Mouse (Mus musculus) hindbrain, embryonic 11.5 days (tissue): Measurements from ENCODE around the gene Platr17. TPM values are rescaled to one million over a fixed set of nuclear protein-coding genes. Genes with fewer than 3 reads are reported as not detected.
"Not testable (repeated sequence)": the region's sequence is repeated elsewhere in the genome, so short reads cannot be mapped to it uniquely, and the experiment has no call there.

Source experiments
- ATAC-seq: fragments of 200-750 bp; cut with Nextera tagmentation; 2 replicates; pipeline ENCODE4 v1.8.0; 2017; ENCODE audit warnings: mild to moderate bottlenecking, moderate TSS enrichment, moderate library complexity; ENCODE audit not compliant: low FRiP score
- DNase-seq: peaks from one replicate; pipeline ENCODE4 v3.0.0-alpha.2; 2015; ENCODE audit warnings: low spot score
- H3K27ac ChIP-seq: fragments of 300-500 bp; sonication (generic); 2 replicates; pipeline ENCODE4 v1.5.1; 2014; ENCODE audit warnings: mild to moderate bottlenecking, low read depth, low read length
- H3K27me3 ChIP-seq: fragments of 300-500 bp; sonication (generic); 2 replicates; pipeline ENCODE4 v1.6.1; 2014; ENCODE audit warnings: mild to moderate bottlenecking, low read length, moderate library complexity, mixed read lengths; ENCODE audit not compliant: control insufficient read depth, insufficient read depth
- H3K36me3 ChIP-seq: fragments of 300-500 bp; sonication (generic); 2 replicates; pipeline ENCODE4 v1.6.1; 2014; ENCODE audit warnings: mild to moderate bottlenecking, low read length, moderate library complexity, mixed read lengths; ENCODE audit not compliant: control insufficient read depth, insufficient read depth
- H3K4me1 ChIP-seq: fragments of 300-500 bp; sonication (generic); replicated peaks from 2 replicates; pipeline ENCODE4 v1.6.1; 2014; ENCODE audit warnings: low read length, mixed read lengths; ENCODE audit not compliant: control insufficient read depth, insufficient read depth
- H3K4me2 ChIP-seq: fragments of 300-500 bp; sonication (generic); replicated peaks from 2 replicates; pipeline ENCODE4 v1.6.1; 2014; ENCODE audit warnings: mild to moderate bottlenecking, low read depth, low read length
- H3K4me3 ChIP-seq: fragments of 300-500 bp; sonication (generic); 2 replicates; pipeline ENCODE4 v1.5.1; 2014; ENCODE audit warnings: low read depth, low read length
- H3K9ac ChIP-seq: fragments of 300-500 bp; sonication (generic); 2 replicates; pipeline ENCODE4 v1.6.1; 2014; ENCODE audit warnings: low read depth, low read length
- H3K9me3 ChIP-seq: fragments of 300-500 bp; sonication (generic); 2 replicates; pipeline ENCODE4 v1.6.1; 2016; ENCODE audit warnings: low read length; ENCODE audit not compliant: control insufficient read depth
- WGBS: fragments of 180-500 bp; shearing (Covaris S2); extraction: QIAGEN DNeasy Blood & Tissue Kit; methylation state at CpG from one replicate; pipeline ENCODE4 v1.1.7; 2014; 5-methylcytosine and 5-hydroxymethylcytosine counted together
- polyA plus RNA-seq: library from polyadenylated mRNA; unstranded; fragments of >200 nt; fragmentation: Nextera tagmentation; extraction: Ambion mirVana; gene quantifications from 2 replicates; pipeline ENCODE4 v1.2.1, GENCODE M21; 2014

Gene Platr17
- polyA plus RNA-seq, result 0.86 TPM in 1 of 2 replicates, not detected in the other

DNA sequence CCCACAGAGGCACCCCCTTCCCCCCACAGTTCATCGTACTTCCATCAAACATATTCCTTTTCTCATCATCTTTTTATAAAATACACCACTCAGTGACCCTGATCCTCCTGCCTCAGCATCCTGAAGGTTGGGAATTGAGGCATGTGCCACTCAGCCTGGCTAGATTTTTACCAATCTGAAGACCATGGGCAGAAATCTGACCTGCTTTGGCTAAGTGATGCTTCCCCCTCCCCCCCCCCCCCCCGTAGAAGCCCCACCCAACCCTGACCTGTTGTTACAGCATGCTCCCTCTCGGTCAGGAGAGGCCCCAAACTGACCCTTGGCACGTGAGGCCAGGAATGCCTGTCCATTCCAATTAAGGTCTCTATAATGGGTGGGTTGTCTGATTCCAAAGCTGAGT, at the start of gene Platr17:
Gene Platr17 (plus strand): TSS at position 301 of the 400 bp plus-strand sequence.
- not testable (repeated sequence) for DNase-seq, H3K4me1 ChIP-seq, H3K27ac ChIP-seq, ATAC-seq, H3K27me3 ChIP-seq, H3K4me2 ChIP-seq, H3K4me3 ChIP-seq, H3K36me3 ChIP-seq, H3K9me3 ChIP-seq, H3K9ac ChIP-seq
- 43% methylated on average over 3 of the region's 4 CpGs for WGBS

GRCm38 (mm10) chr17:33857816-33858215, 47.1 kb upstream of the Platr17 start:
- H3K27ac ChIP-seq, result no peak overlapping the region
- no peak overlapping the region for H3K4me3 ChIP-seq
- 58% methylated on average over 4 of the region's 4 CpGs for WGBS
- H3K9me3 ChIP-seq, result no peaks in the 10 kb centered on the region
- no peaks in the 10 kb centered on the region for H3K27me3 ChIP-seq
- H3K36me3 ChIP-seq, result no peaks in the 10 kb centered on the region
- H3K4me2 ChIP-seq, result no peak overlapping the region
- no peak for ATAC-seq
- DNase-seq, result no peak
- no peaks in the 10 kb centered on the region for H3K4me1 ChIP-seq
- H3K9ac ChIP-seq, result no peak overlapping the region

- H3K36me3 ChIP-seq, result no peaks in the 10 kb centered on the region
- ATAC-seq, result no peak
- no peak overlapping the region for H3K4me2 ChIP-seq
- no peaks in the 10 kb centered on the region for H3K9me3 ChIP-seq
- peak; percentile 53 for DNase-seq
- no peak overlapping the region for H3K9ac ChIP-seq
- WGBS, result 49% methylated on average over 9 of the region's 9 CpGs
- no peaks in the 10 kb centered on the region for H3K27me3 ChIP-seq
- no peak overlapping the region for H3K27ac ChIP-seq
- no peaks in the 10 kb centered on the region for H3K4me1 ChIP-seq
- no peak overlapping the region for H3K4me3 ChIP-seq
Observed at GRCm38 (mm10) chr17:33865330-33866030, 39.5 kb upstream of the Platr17 start.

DNA sequence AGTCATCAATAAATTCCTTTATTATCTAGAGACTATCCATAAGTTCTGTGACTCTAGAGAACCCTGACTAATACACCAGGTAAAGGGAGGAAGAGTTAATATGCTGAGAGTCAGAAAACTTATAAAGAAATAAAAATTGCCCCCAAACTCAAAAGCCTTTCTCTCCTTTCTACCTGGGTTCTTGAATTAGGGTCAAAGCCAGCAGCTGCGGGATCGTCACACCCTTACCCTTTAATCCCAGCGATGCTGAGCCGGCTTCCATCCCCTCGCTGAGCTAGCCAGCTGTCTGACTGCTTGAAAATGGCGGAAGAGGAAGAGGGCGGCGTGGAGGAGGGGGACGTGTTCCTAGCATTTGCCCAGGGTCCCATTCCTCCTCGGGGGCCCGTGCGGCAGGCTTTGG, 31.4 kb upstream of the Platr17 start, which contains the start of gene Gm7029:
Gene Gm7029 (plus strand): TSS at position 301 of the 400 bp plus-strand sequence.
- H3K4me1 ChIP-seq, H3K36me3 ChIP-seq, DNase-seq, H3K4me3 ChIP-seq, ATAC-seq, H3K4me2 ChIP-seq, H3K9ac ChIP-seq, H3K27me3 ChIP-seq, H3K9me3 ChIP-seq, H3K27ac ChIP-seq: not testable (repeated sequence)
- WGBS, result no CpG with 5 or more reads among the region's 12 CpGs

DNA sequence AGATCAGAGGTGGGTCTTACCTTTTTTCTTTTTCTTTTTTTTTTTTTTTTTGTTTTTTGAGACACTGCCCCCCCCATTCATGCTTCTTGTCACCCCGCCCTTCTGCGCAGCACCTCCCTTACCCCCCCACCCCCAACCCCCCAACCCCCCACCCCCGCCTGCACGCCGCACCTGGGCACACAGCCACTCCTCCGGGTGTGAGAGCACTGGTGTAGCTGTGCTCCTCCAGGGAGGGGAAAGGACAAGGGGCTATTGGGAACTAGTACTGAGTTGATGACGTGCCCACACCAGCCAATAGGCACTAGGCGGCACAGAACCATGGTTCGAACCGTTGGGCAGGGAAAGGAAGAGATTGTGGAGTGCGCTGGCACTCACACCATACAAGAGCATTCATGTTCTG, 30.5 kb upstream of the Platr17 start:
- Histone ChIP-seq H3K9me3 (no peaks in the 10 kb centered on the region), H3K36me3 (no peaks in the 10 kb centered on the region), H3K27ac (no peak overlapping the region), H3K27me3 (no peaks in the 10 kb centered on the region), H3K4me3 (no peak overlapping the region), H3K4me2 (no peak overlapping the region), H3K9ac (no peak overlapping the region), H3K4me1 (no peaks in the 10 kb centered on the region)
- WGBS, result 89% methylated on average over 11 of the region's 11 CpGs
- ATAC-seq, result no peak
- DNase-seq, result no peak

- not testable (repeated sequence) for H3K4me3 ChIP-seq, H3K9ac ChIP-seq, H3K27ac ChIP-seq, H3K4me2 ChIP-seq, H3K27me3 ChIP-seq, H3K4me1 ChIP-seq, ATAC-seq, H3K36me3 ChIP-seq, H3K9me3 ChIP-seq
- DNase-seq, result peak; percentile 17
- 84% methylated on average over 5 of the region's 5 CpGs for WGBS
Observed at GRCm38 (mm10) chr17:33875797-33876196, 29.1 kb upstream of the Platr17 start.

GRCm38 (mm10) chr17:33884320-33884719, 20.6 kb upstream of the Platr17 start:
- not testable (repeated sequence) for DNase-seq, H3K9me3 ChIP-seq, H3K36me3 ChIP-seq, H3K4me1 ChIP-seq, H3K27me3 ChIP-seq, H3K9ac ChIP-seq, H3K27ac ChIP-seq, ATAC-seq, H3K4me3 ChIP-seq, H3K4me2 ChIP-seq
- 87% methylated on average over 5 of the region's 11 CpGs for WGBS

DNA sequence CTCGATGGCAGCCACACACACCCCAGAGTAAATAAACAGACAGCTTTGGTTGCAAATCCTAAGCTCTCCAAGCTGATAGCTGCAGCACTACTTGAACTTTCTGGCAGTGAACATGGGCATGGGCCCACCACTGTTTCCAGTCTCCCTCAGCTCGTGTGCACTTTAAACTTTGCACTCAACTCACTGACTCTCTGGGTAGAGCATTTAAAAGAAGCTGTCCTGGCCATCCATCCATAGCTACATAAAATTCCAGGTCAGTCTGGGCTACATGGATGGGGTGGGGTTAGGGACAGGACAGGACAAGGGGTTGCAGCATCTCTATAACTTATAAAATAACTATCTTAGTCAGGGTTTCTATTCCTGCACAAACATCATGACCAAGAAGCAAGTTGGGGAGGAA, 17.1 kb upstream of the Platr17 start:
- H3K27me3 ChIP-seq, H3K27ac ChIP-seq, H3K9me3 ChIP-seq, ATAC-seq, H3K4me1 ChIP-seq, H3K36me3 ChIP-seq, DNase-seq, H3K4me2 ChIP-seq, H3K9ac ChIP-seq, H3K4me3 ChIP-seq: not testable (repeated sequence)
- 76% methylated on average over 2 of the region's 2 CpGs for WGBS

- not testable (repeated sequence) for H3K27me3 ChIP-seq, H3K9ac ChIP-seq, H3K9me3 ChIP-seq, DNase-seq, H3K4me3 ChIP-seq, H3K4me1 ChIP-seq, H3K36me3 ChIP-seq, ATAC-seq, H3K27ac ChIP-seq, H3K4me2 ChIP-seq
Observed at GRCm38 (mm10) chr17:33888230-33888629, 16.7 kb upstream of the Platr17 start.
